Mouse (Mus musculus): ENCODE measurements at regions not wholly inside any gene's neighbourhood (a gene's known extent, or its start where the extent isn't known, plus 50 kb on each side); places are given as distances from the start of the nearest gene placed in this dataset.

DNA sequence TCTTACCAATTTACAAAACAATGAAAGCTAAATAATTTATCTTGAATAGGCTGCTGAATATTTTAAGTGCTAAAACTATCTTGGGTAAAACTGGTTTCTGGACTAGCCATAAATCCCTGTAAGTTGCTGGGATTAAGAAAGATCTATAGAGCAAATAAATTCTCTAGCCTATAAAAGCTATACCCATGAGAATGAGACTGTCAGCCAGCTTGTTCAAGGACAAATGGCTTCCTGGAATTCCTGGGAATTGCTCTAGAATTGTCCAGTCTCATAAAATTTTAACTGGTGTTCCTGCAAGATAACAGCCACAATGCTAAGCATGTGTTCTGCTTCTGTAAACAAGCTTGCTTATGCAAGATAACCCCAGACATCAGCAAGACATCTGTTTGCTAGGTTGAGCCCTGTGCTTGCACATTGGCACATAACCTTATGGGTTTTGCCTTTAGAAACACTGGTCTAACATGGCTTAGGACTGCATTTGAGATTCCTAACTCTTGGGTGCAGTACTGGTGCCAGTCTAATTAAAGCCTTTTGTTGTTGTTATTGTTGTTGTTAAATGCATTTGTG lies 180.2 kb upstream of the Syt10 start:
- in situ Hi-C loops (cut with MboI; ENCODE audit: low pct_ligation_motif_present, low pct_unique_long_range_greater_than_20kb, low sequenced_read_pairs), result no loop called here
- dilution Hi-C loops (cut with MboI; ENCODE audit: extremely low pct_ligation_motif_present, extremely low pct_unique_long_range_greater_than_20kb, low sequenced_read_pairs), result no loop called here

DNA sequence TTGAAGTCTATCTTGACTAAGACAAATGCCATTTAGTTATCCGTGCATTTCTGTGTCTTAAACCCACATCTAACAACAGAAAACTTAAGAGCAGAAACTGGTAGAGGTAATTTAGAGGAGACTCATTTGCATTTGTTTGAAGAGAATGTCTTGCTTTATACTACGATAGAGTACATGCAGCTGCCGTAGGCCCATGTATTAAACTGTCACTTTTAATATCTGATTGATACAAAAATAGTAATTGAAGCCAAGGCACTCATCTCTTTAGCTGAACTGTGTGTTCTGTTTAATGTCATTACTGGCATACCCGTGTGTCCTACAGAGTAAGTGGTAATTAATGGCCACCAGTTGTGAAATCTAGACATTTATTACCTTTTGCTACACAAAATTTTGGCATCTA lies 181.5 kb upstream of the Syt10 start:
- TF ChIP-seq MXI1 (IDR thresholded peaks at IDR 0.05; ENCODE audit: low read depth, low read length) (no peak), SMC3 (IDR thresholded peaks at IDR 0.05; ENCODE audit: low read depth, low read length) (no peak), POLR2A (IDR thresholded peaks at IDR 0.05; ENCODE audit: low read depth, low read length) (no peak), TCF12 (IDR thresholded peaks at IDR 0.05; ENCODE audit: low read depth, low read length) (no peak), ZKSCAN1 (IDR thresholded peaks at IDR 0.05; ENCODE audit: borderline replicate concordance, low read depth, low read length) (no peak), TBP (conservative IDR thresholded peaks at IDR 0.05; ENCODE audit: low read depth, low read length) (no peak), E2F4 (IDR thresholded peaks at IDR 0.05; ENCODE audit: insufficient replicate concordance, low read depth, low read length) (no peak), KAT2A (IDR thresholded peaks at IDR 0.05; ENCODE audit: insufficient replicate concordance, low read length) (no peak), NELFE (IDR thresholded peaks at IDR 0.05; ENCODE audit: low read depth, low read length) (no peak)
- dilution Hi-C loops (cut with MboI; ENCODE audit: extremely low pct_ligation_motif_present, extremely low pct_unique_long_range_greater_than_20kb, low sequenced_read_pairs) (no loop called here), in situ Hi-C loops (cut with MboI; ENCODE audit: low pct_ligation_motif_present, low pct_unique_long_range_greater_than_20kb, low sequenced_read_pairs) (no loop called here)
- DNase-seq (ENCODE audit: extremely low read depth), result no peak
- H3K4me3 ChIP-seq (replicated peaks in 1 of 3; ENCODE audit: low read depth in 2 of 3, low read length in 2 of 3, poor library complexity in 1 of 3), result no peak overlapping the region
- no peaks in the 10 kb centered on the region for H3K36me3 ChIP-seq (replicated peaks in 1 of 2; ENCODE audit: control insufficient read depth in 1 of 2, insufficient read depth in 1 of 2, low read length in 1 of 2)
- no peak overlapping the region for H3K4me2 ChIP-seq (ENCODE audit: insufficient read depth, low read depth, poor library complexity, severe bottlenecking)
- H3K79me2 ChIP-seq (replicated peaks; ENCODE audit: control insufficient read depth, extremely low read depth, insufficient read depth, poor library complexity, severe bottlenecking), result no peaks in the 10 kb centered on the region
- no peak overlapping the region for H3K9ac ChIP-seq (ENCODE audit: insufficient read depth, low read depth)
- H3K27ac ChIP-seq (ENCODE audit: insufficient read depth, low read depth), result no peak overlapping the region
- peaks cover 27% of the 10 kb centered on the region for H3K9me3 ChIP-seq (replicated peaks; ENCODE audit: low read length)
- no peaks in the 10 kb centered on the region for H3K27me3 ChIP-seq (replicated peaks)
- H3K4me1 ChIP-seq (ENCODE audit: control insufficient read depth in 1 of 2, insufficient read depth in 2 of 2), result no peaks in the 10 kb centered on the region

More for the DNA sequence above, 180.2 kb upstream of the Syt10 start:
- no peaks in the 10 kb centered on the region for H3K79me2 ChIP-seq (replicated peaks; ENCODE audit: control insufficient read depth, extremely low read depth, insufficient read depth, poor library complexity, severe bottlenecking)
- no peaks in the 10 kb centered on the region for H3K27me3 ChIP-seq (replicated peaks)
- no peaks in the 10 kb centered on the region for H3K36me3 ChIP-seq (replicated peaks in 1 of 2; ENCODE audit: control insufficient read depth in 1 of 2, insufficient read depth in 1 of 2, low read length in 1 of 2)
- DNase-seq (ENCODE audit: extremely low read depth), result no peak
- TF ChIP-seq MYC (IDR thresholded peaks at IDR 0.05; ENCODE audit: low read depth, low read length), result no peak
- TF ChIP-seq E2F4 (IDR thresholded peaks at IDR 0.05; ENCODE audit: insufficient replicate concordance, low read depth, low read length), result no peak
- TF ChIP-seq EP300 (IDR thresholded peaks at IDR 0.05; ENCODE audit: low read length), result no peak
- TF ChIP-seq TBP (conservative IDR thresholded peaks at IDR 0.05; ENCODE audit: low read depth, low read length), result no peak
- TF ChIP-seq UBTF (IDR thresholded peaks at IDR 0.05; ENCODE audit: low read depth, low read length), result no peak
- TF ChIP-seq JUN (IDR thresholded peaks at IDR 0.05; ENCODE audit: insufficient read depth, low read depth, low read length), result no peak
- TF ChIP-seq MEF2A (IDR thresholded peaks at IDR 0.05; ENCODE audit: borderline replicate concordance, low read depth, low read length), result no peak
- TF ChIP-seq SIN3A (IDR thresholded peaks at IDR 0.05; ENCODE audit: low read length), result no peak
- no peak for TF ChIP-seq POLR2AphosphoS2 (IDR thresholded peaks at IDR 0.05; ENCODE audit: low read depth, low read length)
- TF ChIP-seq BHLHE40 (IDR thresholded peaks at IDR 0.05; ENCODE audit: low read depth, low read length), result no peak
- TF ChIP-seq IRF4 (IDR thresholded peaks at IDR 0.05; ENCODE audit: low read depth, low read length), result no peak
- TF ChIP-seq POLR2A (IDR thresholded peaks at IDR 0.05; ENCODE audit: low read depth, low read length), result no peak
- TF ChIP-seq ZC3H11A (IDR thresholded peaks at IDR 0.05; ENCODE audit: low read depth, low read length), result no peak
- TF ChIP-seq RAD21 (IDR thresholded peaks at IDR 0.05; ENCODE audit: low read depth, low read length), result no peak
- no peak for TF ChIP-seq NRF1 (IDR thresholded peaks at IDR 0.05; ENCODE audit: low read depth, low read length)
- TF ChIP-seq CHD1 (IDR thresholded peaks at IDR 0.05; ENCODE audit: low read depth, low read length), result no peak
- no peak for TF ChIP-seq MAX (IDR thresholded peaks at IDR 0.05; ENCODE audit: low read length)
- no peak for TF ChIP-seq MAZ (IDR thresholded peaks at IDR 0.05; ENCODE audit: low read depth, low read length)
- TF ChIP-seq GABPA (IDR thresholded peaks at IDR 0.05; ENCODE audit: insufficient replicate concordance, low read depth, low read length), result no peak
- H3K4me3 ChIP-seq (replicated peaks in 1 of 3; ENCODE audit: low read depth in 2 of 3, low read length in 2 of 3, poor library complexity in 1 of 3), result no peak overlapping the region
- H3K4me1 ChIP-seq (ENCODE audit: control insufficient read depth in 1 of 2, insufficient read depth in 2 of 2), result no peaks in the 10 kb centered on the region
- H3K27ac ChIP-seq (ENCODE audit: insufficient read depth, low read depth), result no peak overlapping the region
- H3K9ac ChIP-seq (ENCODE audit: insufficient read depth, low read depth), result no peak overlapping the region
- peaks cover 24% of the 10 kb centered on the region for H3K9me3 ChIP-seq (replicated peaks; ENCODE audit: low read length)
- no peak overlapping the region for H3K4me2 ChIP-seq (ENCODE audit: insufficient read depth, low read depth, poor library complexity, severe bottlenecking)

Data from CH12.LX (cell line).